Comparison of ENCODE assay signal across 10 mouse cellular contexts in the genomic region with DNA sequence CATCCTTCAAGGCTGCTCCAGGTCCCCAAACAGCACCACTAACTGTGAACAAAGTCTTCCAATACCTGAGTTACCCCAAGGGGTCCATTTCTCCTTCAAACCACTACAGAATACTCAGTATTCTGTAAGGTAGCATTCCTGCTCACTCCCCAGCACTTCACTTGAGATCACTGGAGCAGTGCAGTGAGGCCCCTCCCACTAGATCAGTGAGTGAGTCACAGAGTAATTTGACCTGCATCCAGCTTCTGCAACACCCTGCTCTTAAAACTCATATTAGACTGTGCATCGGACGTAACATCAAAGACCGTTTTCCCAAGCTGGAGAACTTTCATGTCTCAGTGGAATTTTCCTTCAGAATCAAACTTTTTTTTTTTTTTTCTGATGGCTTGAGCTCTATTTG.
DNase-seq lines count a peak whose midpoint lies in the region; ATAC-seq lines count a peak whose summit lies in the region.
"Had no signal": no experiment of that assay in that cellular context is flagged by ENCODE, and none has a peak within 500 bp of the region (broad histone marks: within the 10 kb centered on the region; RNA-seq: fewer than 3 reads in every experiment).

No protein-coding gene starts in this region.

- no peak overlapping the region for H3K4me2 ChIP-seq in heart, embryonic 11.5 days
- no peak overlapping the region for H3K4me2 ChIP-seq in embryonic facial prominence, embryonic 15.5 days (replicated peaks)
- H3K4me2 ChIP-seq: hindbrain, embryonic 12.5 days; liver, embryonic 15.5 days had no signal

- H3K4me1 ChIP-seq in heart, embryonic 11.5 days (ENCODE audit: control insufficient read depth, insufficient read depth, low read length) = no peaks in the 10 kb centered on the region
- no peaks in the 10 kb centered on the region for H3K4me1 ChIP-seq in embryonic facial prominence, embryonic 15.5 days
- H3K4me1 ChIP-seq: hindbrain, embryonic 12.5 days; liver, embryonic 15.5 days had no signal

- H3K4me3 ChIP-seq in heart, embryonic 11.5 days (ENCODE audit: low read depth, low read length) = no peak overlapping the region
- no peak overlapping the region for H3K4me3 ChIP-seq in embryonic facial prominence, embryonic 15.5 days (replicated peaks)
- H3K4me3 ChIP-seq: hindbrain, embryonic 12.5 days; liver, embryonic 15.5 days had no signal

- no peaks in the 10 kb centered on the region for H3K36me3 ChIP-seq in heart, embryonic 11.5 days (ENCODE audit: control insufficient read depth, insufficient read depth, low read length)
- no peaks in the 10 kb centered on the region for H3K36me3 ChIP-seq in embryonic facial prominence, embryonic 15.5 days
- H3K36me3 ChIP-seq: hindbrain, embryonic 12.5 days; liver, embryonic 15.5 days had no signal

- no peaks in the 10 kb centered on the region for H3K9me3 ChIP-seq in heart, embryonic 11.5 days (replicated peaks; ENCODE audit: control insufficient read depth, low read length)
- no peaks in the 10 kb centered on the region for H3K9me3 ChIP-seq in embryonic facial prominence, embryonic 15.5 days (replicated peaks)
- H3K9me3 ChIP-seq: hindbrain, embryonic 12.5 days; liver, embryonic 15.5 days had no signal

- ATAC-seq in heart, embryonic 11.5 days (replicated peaks; ENCODE audit: insufficient number of reproducible peaks, low FRiP score, low TSS enrichment) = no peak
- 0 out of 2 replicates have a peak, but pooled peaks have one; percentile 19 for ATAC-seq in embryonic facial prominence, embryonic 15.5 days (ENCODE audit: insufficient number of reproducible peaks, low FRiP score, low TSS enrichment, low read depth)
- ATAC-seq in megakaryocyte, adult 5-6 weeks (ENCODE audit: poor library complexity, severe bottlenecking) = no peak

- H3K27me3 ChIP-seq in heart, embryonic 11.5 days (ENCODE audit: control insufficient read depth, insufficient read depth, low read length) = no peaks in the 10 kb centered on the region
- no peaks in the 10 kb centered on the region for H3K27me3 ChIP-seq in embryonic facial prominence, embryonic 15.5 days
- H3K27me3 ChIP-seq: liver, embryonic 15.5 days had no signal

- no peak overlapping the region for H3K9ac ChIP-seq in heart, embryonic 11.5 days (ENCODE audit: low read depth, low read length)
- H3K9ac ChIP-seq in embryonic facial prominence, embryonic 15.5 days = no peak overlapping the region
- H3K9ac ChIP-seq: hindbrain, embryonic 12.5 days; liver, embryonic 15.5 days had no signal

- 59% methylated on average over 3 of the region's 3 CpGs for WGBS in heart, embryonic 11.5 days (ENCODE audit: insufficient replicate concordance)
- 22% methylated on average over 3 of the region's 3 CpGs for WGBS in embryonic facial prominence, embryonic 15.5 days

- peak; percentile 29 to 46 for DNase-seq in heart, adult 18-20 months
- DNase-seq in kidney, postnatal 14 days = peak; percentile 67
- DNase-seq in mesoderm, embryonic 11.5 days (ENCODE audit: low read depth, low spot score) = peak; percentile 8
- no peak for DNase-seq in spleen, postnatal 10 days (ENCODE audit: low spot score in 2 of 2)
- no peak for DNase-seq in neural tube, embryonic 10.5 days (ENCODE audit: extremely low spot score, low spot score)

- H3K27ac ChIP-seq in heart, embryonic 11.5 days (ENCODE audit: low read depth, low read length) = no peak overlapping the region
- H3K27ac ChIP-seq in embryonic facial prominence, embryonic 15.5 days (replicated peaks) = no peak overlapping the region
- H3K27ac ChIP-seq: hindbrain, embryonic 12.5 days; liver, embryonic 15.5 days had no signal

Comparison
In these comparisons a context has a peak if more than half of its experiments do, and no peak if none do; other contexts are left out.
1. DNase-seq: peak in heart, adult 18-20 months (2 of 2), kidney, postnatal 14 days (single experiment) and mesoderm, embryonic 11.5 days (single experiment); none in spleen, postnatal 10 days (0 of 2) and neural tube, embryonic 10.5 days (single experiment).